Mouse (Mus musculus) megakaryocyte, embryonic 14.5 days (primary cell): ENCODE measurements around the gene Cfap65.

Experiments
- FLI1 ChIP-seq: IDR thresholded peaks from 2 replicates; pipeline ENCODE4 v1.6.1; 2012; ENCODE audit warnings: low read length, inconsistent platforms, mixed read lengths
- GATA1 ChIP-seq: IDR thresholded peaks from 3 replicates; pipeline ENCODE4 v1.6.1; 2012; ENCODE audit warnings: mixed read lengths, low read length, inconsistent platforms, borderline replicate concordance

DNA sequence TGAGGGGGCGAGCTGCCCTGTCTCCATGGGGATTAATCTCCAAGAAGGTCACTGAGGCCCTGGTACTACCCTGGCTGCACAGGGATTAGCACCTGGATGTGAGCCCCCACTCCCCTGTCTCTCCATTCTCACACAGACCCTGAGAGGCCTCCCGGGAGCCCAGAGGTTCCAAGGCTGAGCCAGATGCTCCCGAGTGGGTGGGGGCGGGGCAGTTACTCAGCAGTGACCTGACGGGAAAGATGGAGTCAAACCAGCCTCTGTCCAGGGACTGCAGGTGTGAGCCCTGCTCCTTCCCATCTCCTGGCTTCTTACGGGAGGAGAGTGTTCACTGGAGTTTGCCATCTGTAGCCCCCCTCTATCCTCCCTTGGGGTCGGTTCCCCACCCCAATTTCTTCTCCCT, 37.4 kb downstream of the Cfap65 start:
- TF ChIP-seq GATA1: no peak
- TF ChIP-seq FLI1: no peak
